Mouse (Mus musculus) lung, postnatal 0 days (tissue): ENCODE measurements around the gene 4933412E24Rik.

Experiments used
- CTCF ChIP-seq: IDR thresholded peaks from 2 replicates; pipeline ENCODE4 v1.5.1; 2016; ENCODE audit warnings: antibody characterized with exemption, mild to moderate bottlenecking
- EP300 ChIP-seq: IDR thresholded peaks from 2 replicates; pipeline ENCODE4 v1.6.1; 2016; ENCODE audit warnings: antibody characterized with exemption, mild to moderate bottlenecking, control low read depth

DNA sequence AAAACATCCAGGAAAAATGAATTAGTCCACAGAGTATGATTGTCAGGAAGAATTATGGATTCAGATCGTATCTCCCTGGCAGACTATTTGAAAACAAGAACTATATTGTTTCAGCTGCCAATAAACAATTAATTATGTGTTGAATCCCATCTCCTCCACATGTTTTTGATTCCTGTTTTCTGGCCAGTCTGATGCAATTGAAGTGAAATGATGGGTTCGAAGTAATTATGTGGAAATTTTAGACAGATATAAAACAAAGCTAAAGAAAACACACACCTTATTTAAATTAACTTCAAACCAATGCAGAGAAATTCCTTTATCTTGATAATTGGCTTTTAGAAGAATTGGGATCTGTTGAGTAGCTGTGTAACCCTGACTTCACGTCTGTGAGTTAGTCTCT lies 14.3 kb upstream of the 4933412E24Rik start:
- TF ChIP-seq EP300 (no peak), CTCF (no peak)
